Mouse (Mus musculus): Measurements from ENCODE around the gene Pcsk4.

The Pcsk4 gene

GRCm38 (mm10) chr10:80296824-80297223 lies 32.5 kb downstream of the Pcsk4 start:
- no peak for DNase-seq

GRCm38 (mm10) chr10:80295618-80296425 lies 33.5 kb downstream of the Pcsk4 start, which contains the start of gene Apc2:
Gene Apc2 (plus strand): TSS chr10:80295977.
- DNase-seq, result peak; percentile 53 to 67

- DNase-seq, result no peak
These were observed 34.5 kb downstream of the Pcsk4 start for GRCm38 (mm10) chr10:80294788-80295303.

GRCm38 (mm10) chr10:80294311-80294710 lies 35.0 kb downstream of the Pcsk4 start:
- no peak for DNase-seq

- no peak for DNase-seq
These were observed 36.0 kb downstream of the Pcsk4 start for GRCm38 (mm10) chr10:80293325-80293724.

- DNase-seq, result peak; percentile 90 to 93
These were observed 36.8 kb downstream of the Pcsk4 start, which contains the start of gene Rps15 for GRCm38 (mm10) chr10:80292251-80293146. Gene Rps15 (plus strand): TSS chr10:80292453.

GRCm38 (mm10) chr10:80288657-80289056 lies 40.6 kb downstream of the Pcsk4 start:
- DNase-seq, result no peak

- no peak for DNase-seq
These were observed 41.2 kb downstream of the Pcsk4 start for GRCm38 (mm10) chr10:80288097-80288496.

GRCm38 (mm10) chr10:80285222-80286070 lies 43.9 kb downstream of the Pcsk4 start:
- DNase-seq, result no peak

GRCm38 (mm10) chr10:80282481-80283441 lies 46.5 kb downstream of the Pcsk4 start:
- no peak for DNase-seq

GRCm38 (mm10) chr10:80281921-80282371 lies 47.4 kb downstream of the Pcsk4 start:
- DNase-seq, result no peak

- no peak for DNase-seq
These were observed 48.0 kb downstream of the Pcsk4 start for GRCm38 (mm10) chr10:80281304-80281703.

GRCm38 (mm10) chr10:80279273-80279672 lies 50.0 kb downstream of the Pcsk4 start:
- DNase-seq, result no peak

GRCm38 (mm10) chr10:80278390-80278789 lies 50.9 kb downstream of the Pcsk4 start:
- no peak for DNase-seq

GRCm38 (mm10) chr10:80276238-80276637 lies 53.1 kb downstream of the Pcsk4 start:
- DNase-seq, result no peak

GRCm38 (mm10) chr10:80273847-80274246 lies 55.5 kb downstream of the Pcsk4 start:
- no peak for DNase-seq

- DNase-seq, result no peak
These were observed 57.3 kb downstream of the Pcsk4 start for GRCm38 (mm10) chr10:80271870-80272585.
